Mouse (Mus musculus) large intestine, adult 2 months (tissue): ENCODE measurements around the gene Rgl3. TPM values are rescaled to one million over a fixed set of nuclear protein-coding genes. Genes with fewer than 3 reads are reported as not detected.
A peak's percentile ranks its signal among the peaks of the same experiment; 100 is the strongest.

Source experiments
- DNase-seq: peaks from one replicate; pipeline ENCODE4 v3.0.0-alpha.2; 2012; ENCODE audit warnings: low read depth, low spot score
- WGBS: fragments of 180-500 bp; shearing (Covaris S2); methylation state at CpG from one replicate; pipeline ENCODE4 v1.1.7; 2018; 5-methylcytosine and 5-hydroxymethylcytosine counted together
- polyA plus RNA-seq: library from polyadenylated mRNA; depleted of rRNA; stranded (reverse); fragments of >200 nt; gene quantifications from 2 replicates; pipeline ENCODE4 v1.2.3, GENCODE M21; 2012; rRNA removed

Gene Rgl3
- polyA plus RNA-seq, 1 experiment: 1.9 TPM

DNA sequence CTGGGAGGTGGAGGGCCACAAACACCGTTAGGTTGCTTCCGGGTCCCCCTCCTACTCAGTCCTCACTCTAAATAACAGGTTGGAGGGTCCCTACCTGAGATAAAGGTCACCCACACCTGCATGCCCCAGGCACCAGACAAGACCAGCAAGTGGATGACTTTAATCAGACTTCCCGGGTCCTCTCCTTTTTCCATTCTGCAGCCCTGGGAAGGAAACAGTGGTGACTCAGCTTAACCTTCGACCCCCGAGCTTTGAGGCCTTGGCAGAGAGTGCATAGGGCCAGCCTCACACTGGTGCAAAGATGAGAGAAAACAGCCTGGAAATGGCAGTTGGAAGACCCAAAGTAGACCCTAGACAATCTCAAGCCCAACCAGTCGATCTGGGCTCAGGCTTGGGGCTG lies 63.1 kb downstream of the Rgl3 start:
- 47% methylated on average over 6 of the region's 6 CpGs for WGBS

DNA sequence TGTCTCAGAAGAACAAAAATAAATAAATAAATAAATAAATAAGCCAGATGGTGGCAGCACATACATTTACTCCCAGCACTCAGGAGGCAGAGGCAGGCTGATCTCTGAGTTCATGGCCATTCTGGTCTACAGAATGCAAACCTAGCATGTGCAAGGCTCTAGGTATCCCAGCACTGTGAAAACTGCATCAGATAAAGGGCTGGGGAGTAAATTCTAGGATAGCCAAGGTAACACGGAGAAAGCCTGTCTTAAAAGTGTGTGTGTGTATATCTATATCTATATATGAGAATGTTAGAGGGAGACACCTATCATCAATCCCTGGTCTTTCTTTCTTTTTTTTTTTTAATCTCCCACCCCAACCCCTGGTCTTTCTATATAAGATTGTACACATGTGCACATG lies 63.7 kb downstream of the Rgl3 start:
- no peak for DNase-seq
- WGBS: 85% methylated on average over 1 of the region's 1 CpGs

More for the DNA sequence above, 63.1 kb downstream of the Rgl3 start:
- DNase-seq: no peak

DNA sequence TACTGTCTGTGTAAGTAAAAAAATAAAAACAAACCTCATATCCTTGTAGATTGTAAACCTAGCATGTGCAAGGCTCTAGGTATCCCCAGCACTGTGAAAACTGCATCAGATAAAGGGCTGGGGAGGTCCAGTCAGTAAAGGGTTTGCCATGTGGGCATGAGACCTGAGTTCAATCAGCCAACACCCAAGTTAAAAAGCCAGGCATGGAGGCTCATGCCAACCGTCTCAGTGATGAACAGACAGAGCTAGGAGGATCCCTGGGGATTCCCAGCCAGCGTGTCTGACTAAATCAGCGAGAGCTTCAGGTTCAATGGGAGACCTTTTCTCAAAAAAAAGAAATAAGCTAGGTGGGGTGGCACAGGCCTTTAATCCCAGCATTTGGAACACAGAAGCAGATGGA lies 64.2 kb downstream of the Rgl3 start:
- DNase-seq: no peak
- 93% methylated on average over 3 of the region's 3 CpGs for WGBS

DNA sequence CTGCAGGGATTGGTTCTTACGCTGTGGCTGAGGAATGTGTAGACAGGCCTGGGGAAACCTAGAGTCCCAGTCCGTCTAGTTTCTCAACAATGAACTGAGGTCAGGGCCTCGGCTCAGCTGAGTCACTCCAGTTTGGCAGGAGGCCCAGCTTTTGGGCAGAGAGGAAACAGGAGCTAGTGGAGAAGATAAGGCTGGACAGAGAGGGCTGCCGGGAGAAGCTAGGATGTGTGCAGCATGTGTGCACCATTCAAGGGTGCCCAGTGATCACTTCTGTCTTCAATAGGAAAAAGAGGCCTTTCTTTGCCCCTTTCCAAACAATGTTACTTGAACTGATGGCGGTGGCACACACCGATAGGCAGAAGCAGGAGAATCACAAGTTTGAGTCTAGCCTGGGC lies 65.2 kb downstream of the Rgl3 start:
- 31% methylated on average over 6 of the region's 6 CpGs for WGBS
- DNase-seq: peak; percentile 70

DNA sequence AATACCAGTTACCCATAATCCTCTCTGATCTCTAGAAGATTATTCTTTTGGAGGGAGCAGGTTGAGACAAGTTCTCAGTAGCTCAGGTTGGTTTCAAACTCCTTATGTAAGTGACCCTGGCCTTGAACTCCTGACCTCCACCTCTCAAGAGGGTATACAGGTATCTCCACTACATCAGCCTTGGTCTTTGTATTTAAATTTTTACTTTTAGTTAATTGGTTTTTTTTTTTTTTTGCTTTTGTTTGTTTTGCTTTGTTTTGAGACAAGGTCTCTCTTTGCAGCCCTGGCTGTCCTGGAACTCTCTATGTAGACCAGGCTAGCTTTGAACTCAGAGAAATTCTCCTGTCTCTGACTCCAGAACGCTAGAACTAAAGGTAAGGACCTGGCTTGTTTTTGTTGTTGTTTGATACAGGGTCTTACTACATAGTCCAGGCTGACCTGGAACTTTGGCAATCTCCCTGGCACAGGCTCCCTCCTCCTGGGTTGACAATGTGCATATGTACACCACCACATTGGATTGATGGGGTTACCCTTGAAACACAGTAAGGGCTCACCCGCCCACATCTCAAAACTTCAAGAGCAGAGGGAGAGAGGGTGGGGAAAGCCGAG lies 65.7 kb downstream of the Rgl3 start:
- 16% methylated on average over 3 of the region's 3 CpGs for WGBS
- DNase-seq: no peak

DNA sequence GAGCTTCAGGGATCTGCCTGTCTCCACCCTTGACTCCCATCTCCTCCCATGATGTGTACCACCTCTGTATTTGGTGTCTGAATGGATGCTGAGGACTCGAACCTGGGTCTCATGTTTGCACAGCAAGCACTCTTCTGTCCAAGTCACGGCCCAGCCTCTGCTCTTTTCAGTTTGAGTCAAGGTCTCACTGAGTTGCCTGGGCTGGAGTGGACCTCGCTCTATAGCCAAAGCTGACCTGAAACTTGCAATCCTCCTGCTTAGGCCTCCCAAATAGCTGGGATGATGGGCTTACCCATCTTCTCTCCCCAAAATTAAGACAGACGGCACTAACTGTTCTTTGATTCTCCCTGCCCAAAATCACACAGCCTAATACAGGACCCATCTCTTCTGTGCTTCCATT lies 66.2 kb downstream of the Rgl3 start:
- DNase-seq: no peak
- 91% methylated on average over 4 of the region's 4 CpGs for WGBS

Other genes with a start within 250 kb of the Rgl3 start
- gene Spc24, start 229.1 kb downstream of the Rgl3 start, polyA plus RNA-seq: 28.5 and 31.7 TPM in 2 replicates
- 11.3 and 16.0 TPM in 2 replicates for gene Kank2, start 190.7 kb downstream of the Rgl3 start, polyA plus RNA-seq
- 6.2 and 7.6 TPM in 2 replicates for gene Angptl8, start 153.9 kb downstream of the Rgl3 start, polyA plus RNA-seq
- gene Dock6, start 136.8 kb downstream of the Rgl3 start, polyA plus RNA-seq: 52.5 and 66.4 TPM in 2 replicates
- 70.2 and 84.5 TPM in 2 replicates for gene Rab3d, start 71.3 kb downstream of the Rgl3 start, polyA plus RNA-seq
- gene Ccdc159, start 62.0 kb downstream of the Rgl3 start, polyA plus RNA-seq: 0.98 and 1.9 TPM in 2 replicates
- 101 and 102 TPM in 2 replicates for gene Tmem205, start 61.9 kb downstream of the Rgl3 start, polyA plus RNA-seq
- gene Plppr2, start 52.4 kb downstream of the Rgl3 start, polyA plus RNA-seq: 2.9 and 3.1 TPM in 2 replicates
- 7.4 and 8.0 TPM in 2 replicates for gene Swsap1, start 33.7 kb downstream of the Rgl3 start, polyA plus RNA-seq
- 1.1 and 1.8 TPM in 2 replicates for gene Epor, start 25.9 kb downstream of the Rgl3 start, polyA plus RNA-seq
- 0.14 and 0.15 TPM in 2 replicates for gene Ccdc151, start 13.2 kb upstream of the Rgl3 start, polyA plus RNA-seq
- 127 and 130 TPM in 2 replicates for gene Prkcsh, start 13.4 kb upstream of the Rgl3 start, polyA plus RNA-seq
- gene Elavl3, start 62.6 kb upstream of the Rgl3 start, polyA plus RNA-seq: 0.29 and 0.47 TPM in 2 replicates
- not detected in 2 replicates for gene Gm49318, start 81.8 kb upstream of the Rgl3 start, polyA plus RNA-seq
- gene Zfp653, start 81.9 kb upstream of the Rgl3 start, polyA plus RNA-seq: 8.6 and 10.0 TPM in 2 replicates
- 47.7 and 48.6 TPM in 2 replicates for gene Ecsit, start 96.0 kb upstream of the Rgl3 start, polyA plus RNA-seq
- gene Cnn1, start 109.8 kb upstream of the Rgl3 start, polyA plus RNA-seq: 253 and 296 TPM in 2 replicates
- 120 and 148 TPM in 2 replicates for gene Elof1, start 127.7 kb upstream of the Rgl3 start, polyA plus RNA-seq
- gene Acp5, start 146.3 kb upstream of the Rgl3 start, polyA plus RNA-seq: 233 and 244 TPM in 2 replicates
- gene Pigyl, start 167.4 kb upstream of the Rgl3 start, polyA plus RNA-seq: 45.9 and 50.1 TPM in 2 replicates
- gene Zfp872, start 198.6 kb upstream of the Rgl3 start, polyA plus RNA-seq: not detected in 2 replicates
- gene Zfp809, start 236.3 kb upstream of the Rgl3 start, polyA plus RNA-seq: 5.8 and 11.2 TPM in 2 replicates